13 mouse cellular contexts compared by ENCODE assay signal in the genomic region with DNA sequence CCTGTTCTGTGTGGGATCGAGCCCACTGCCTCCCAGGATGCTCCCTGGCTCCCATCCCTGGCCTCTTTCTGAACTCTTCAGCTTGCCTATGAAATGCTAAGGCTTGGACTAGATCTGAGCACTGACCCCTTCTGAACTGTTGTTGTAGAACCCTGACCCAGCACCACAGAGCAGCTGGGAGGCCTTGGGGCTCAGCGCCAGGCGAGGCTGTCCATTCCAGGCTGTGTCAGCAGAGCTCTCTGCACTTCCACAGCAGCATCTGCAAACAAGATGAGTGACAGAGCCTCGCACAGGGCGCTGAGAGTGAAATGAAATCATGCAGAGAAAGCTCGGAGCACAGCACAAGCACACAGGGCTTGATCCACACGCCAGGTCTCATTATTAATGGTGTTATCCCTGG. TPM values are rescaled to one million over a fixed set of nuclear protein-coding genes. Genes with fewer than 3 reads are reported as not detected.
DNase-seq lines count a peak whose midpoint lies in the region; ATAC-seq lines count a peak whose summit lies in the region.
"Had no signal": no experiment of that assay in that cellular context is flagged by ENCODE, and none has a peak within 500 bp of the region (broad histone marks: within the 10 kb centered on the region; RNA-seq: fewer than 3 reads in every experiment).

No protein-coding gene starts in this region.

- no peak for DNase-seq in hindbrain, embryonic 10.5 days (ENCODE audit: low spot score)
- no peak for DNase-seq in hindbrain, embryonic 11.5 days (ENCODE audit: low spot score)
- peak; percentile 62 for DNase-seq in NIH3T3 (ENCODE audit: low read depth)
- peak; percentile 93 for DNase-seq in adrenal gland, adult 2 months
- DNase-seq in kidney, postnatal 14 days: peak; percentile 76
- no peak for DNase-seq in right cerebral cortex, postnatal 36 days (ENCODE audit: low spot score in 2 of 2)
- DNase-seq in layer of hippocampus, adult 11-12 months (ENCODE audit: low spot score): no peak
- DNase-seq: gastrocnemius, postnatal 25 days; lung, postnatal 36 days; thymus, postnatal 4 days had no signal

- 60% methylated on average over 7 of the region's 7 CpGs for WGBS in hindbrain, embryonic 10.5 days
- 53% methylated on average over 7 of the region's 7 CpGs for WGBS in hindbrain, embryonic 11.5 days

- ATAC-seq in hindbrain, embryonic 11.5 days (ENCODE audit: low FRiP score): no peak
- ATAC-seq: hindbrain, postnatal 0 days had no signal

- no peaks in the 10 kb centered on the region for H3K9me3 ChIP-seq in hindbrain, embryonic 10.5 days
- H3K9me3 ChIP-seq in hindbrain, embryonic 11.5 days (ENCODE audit: control insufficient read depth, low read length): no peaks in the 10 kb centered on the region
- H3K9me3 ChIP-seq: limb, embryonic 15.5 days had no signal

- H3K27me3 ChIP-seq in hindbrain, embryonic 10.5 days (ENCODE audit: insufficient read depth, poor library complexity, severe bottlenecking): no peaks in the 10 kb centered on the region
- no peaks in the 10 kb centered on the region for H3K27me3 ChIP-seq in hindbrain, embryonic 11.5 days (ENCODE audit: control insufficient read depth, insufficient read depth, low read length)
- H3K27me3 ChIP-seq: limb, embryonic 15.5 days had no signal

- H3K4me2 ChIP-seq in hindbrain, embryonic 11.5 days (replicated peaks; ENCODE audit: low read depth, low read length): no peak overlapping the region
- H3K4me2 ChIP-seq: limb, embryonic 15.5 days had no signal

- peaks cover 22% of the 10 kb centered on the region for H3K4me1 ChIP-seq in hindbrain, embryonic 10.5 days (replicated peaks)
- H3K4me1 ChIP-seq in hindbrain, embryonic 11.5 days (replicated peaks; ENCODE audit: control insufficient read depth, insufficient read depth, low read length): 0 out of 2 replicates have a peak, but pooled peaks cover 2% of the 10 kb centered on the region

- H3K36me3 ChIP-seq in hindbrain, embryonic 10.5 days: no peaks in the 10 kb centered on the region
- no peaks in the 10 kb centered on the region for H3K36me3 ChIP-seq in hindbrain, embryonic 11.5 days (ENCODE audit: control insufficient read depth, insufficient read depth, low read length)
- H3K36me3 ChIP-seq: limb, embryonic 15.5 days had no signal

- peak overlapping the region; percentile 50; the same call in 1 of the 2 replicates for H3K27ac ChIP-seq in hindbrain, embryonic 10.5 days
- no peak overlapping the region for H3K27ac ChIP-seq in hindbrain, embryonic 11.5 days (ENCODE audit: low read depth, low read length)
- H3K27ac ChIP-seq: hindbrain, postnatal 0 days; limb, embryonic 15.5 days had no signal

- no peak overlapping the region for H3K9ac ChIP-seq in hindbrain, embryonic 11.5 days (ENCODE audit: low read depth, low read length)
- H3K9ac ChIP-seq: limb, embryonic 15.5 days had no signal

- no peak overlapping the region for H3K4me3 ChIP-seq in hindbrain, embryonic 10.5 days
- no peak overlapping the region for H3K4me3 ChIP-seq in hindbrain, embryonic 11.5 days (ENCODE audit: low read depth, low read length)
- H3K4me3 ChIP-seq: limb, embryonic 15.5 days had no signal

RNA-seq across cellular contexts. Expression of a gene that starts 13.7 kb away (rescaled TPM):
- polyA plus RNA-seq in hindbrain, embryonic 10.5 days (2016; fragmentation: Nextera tagmentation; extraction: Ambion mirVana): not detected in 2 replicates
- polyA plus RNA-seq in hindbrain, embryonic 11.5 days (2014; fragmentation: Nextera tagmentation; extraction: Ambion mirVana): 0.05 TPM in 1 of 2 replicates, not detected in the other
- total RNA-seq in adrenal gland, adult 2 months (2021): under 1 TPM; 0.29 to 0.41 TPM
- 0.27 and 0.35 TPM in 2 replicates for polyA plus RNA-seq in adrenal gland, adult 2 months (2012; rRNA removed)
- total RNA-seq: gastrocnemius, postnatal 25 days; hindbrain, postnatal 0 days; layer of hippocampus, postnatal 25 days had no signal
- polyA plus RNA-seq: hindbrain, postnatal 0 days had no signal

RNA-seq across cellular contexts. Expression of a gene that starts 29.3 kb away (rescaled TPM):
- 59.1 and 76.7 TPM in 2 replicates for polyA plus RNA-seq in hindbrain, embryonic 10.5 days (2016; fragmentation: Nextera tagmentation; extraction: Ambion mirVana)
- 66.2 and 73.1 TPM in 2 replicates for polyA plus RNA-seq in hindbrain, embryonic 11.5 days (2014; fragmentation: Nextera tagmentation; extraction: Ambion mirVana)
- 10 to 100 TPM; 35.3 to 44.1 TPM for total RNA-seq in adrenal gland, adult 2 months (2021)
- polyA plus RNA-seq in adrenal gland, adult 2 months (2012; rRNA removed): 60.4 and 65.4 TPM in 2 replicates

RNA-seq across cellular contexts. Expression of a gene that starts 44.4 kb away (rescaled TPM):
- polyA plus RNA-seq in hindbrain, embryonic 10.5 days (2016; fragmentation: Nextera tagmentation; extraction: Ambion mirVana): 74.6 and 82.9 TPM in 2 replicates
- polyA plus RNA-seq in hindbrain, embryonic 11.5 days (2014; fragmentation: Nextera tagmentation; extraction: Ambion mirVana): 49.4 and 54.2 TPM in 2 replicates
- total RNA-seq in adrenal gland, adult 2 months (2021): 10 to 100 TPM; 57.3 to 61.3 TPM
- 161 and 184 TPM in 2 replicates for polyA plus RNA-seq in adrenal gland, adult 2 months (2012; rRNA removed)

RNA-seq across cellular contexts. Expression of a gene that starts 49.4 kb away (rescaled TPM):
- polyA plus RNA-seq in hindbrain, embryonic 10.5 days (2016; fragmentation: Nextera tagmentation; extraction: Ambion mirVana): not detected in 2 replicates
- polyA plus RNA-seq in hindbrain, embryonic 11.5 days (2014; fragmentation: Nextera tagmentation; extraction: Ambion mirVana): not detected in 2 replicates
- not detected for total RNA-seq in adrenal gland, adult 2 months (2021)
- 0.20 and 0.22 TPM in 2 replicates for polyA plus RNA-seq in adrenal gland, adult 2 months (2012; rRNA removed)
- total RNA-seq: gastrocnemius, postnatal 25 days; layer of hippocampus, postnatal 25 days had no signal
- polyA plus RNA-seq: hindbrain, postnatal 0 days had no signal

RNA-seq across cellular contexts. Expression of a gene that starts 49.8 kb away (rescaled TPM):
- 2.5 and 3.1 TPM in 2 replicates for polyA plus RNA-seq in hindbrain, embryonic 10.5 days (2016; fragmentation: Nextera tagmentation; extraction: Ambion mirVana)
- polyA plus RNA-seq in hindbrain, embryonic 11.5 days (2014; fragmentation: Nextera tagmentation; extraction: Ambion mirVana): 2.7 and 3.3 TPM in 2 replicates
- total RNA-seq in adrenal gland, adult 2 months (2021): 10 to 100 TPM; 25.1 to 28.0 TPM
- polyA plus RNA-seq in adrenal gland, adult 2 months (2012; rRNA removed): 15.7 and 26.0 TPM in 2 replicates

Comparison
In these comparisons a context has a peak if more than half of its experiments do, and no peak if none do; other contexts are left out.
1. DNase-seq: peak in NIH3T3 (single experiment), adrenal gland, adult 2 months (single experiment) and kidney, postnatal 14 days (single experiment); none in hindbrain, embryonic 10.5 days (single experiment), hindbrain, embryonic 11.5 days (single experiment), right cerebral cortex, postnatal 36 days (0 of 2) and layer of hippocampus, adult 11-12 months (single experiment).